Mouse (Mus musculus): ENCODE measurements around the gene Ldb1. TPM values are rescaled to one million over a fixed set of nuclear protein-coding genes. Genes with fewer than 3 reads are reported as not detected.

Ldb1 gene
- polyA plus RNA-seq, 1 experiment = 772 TPM

DNA sequence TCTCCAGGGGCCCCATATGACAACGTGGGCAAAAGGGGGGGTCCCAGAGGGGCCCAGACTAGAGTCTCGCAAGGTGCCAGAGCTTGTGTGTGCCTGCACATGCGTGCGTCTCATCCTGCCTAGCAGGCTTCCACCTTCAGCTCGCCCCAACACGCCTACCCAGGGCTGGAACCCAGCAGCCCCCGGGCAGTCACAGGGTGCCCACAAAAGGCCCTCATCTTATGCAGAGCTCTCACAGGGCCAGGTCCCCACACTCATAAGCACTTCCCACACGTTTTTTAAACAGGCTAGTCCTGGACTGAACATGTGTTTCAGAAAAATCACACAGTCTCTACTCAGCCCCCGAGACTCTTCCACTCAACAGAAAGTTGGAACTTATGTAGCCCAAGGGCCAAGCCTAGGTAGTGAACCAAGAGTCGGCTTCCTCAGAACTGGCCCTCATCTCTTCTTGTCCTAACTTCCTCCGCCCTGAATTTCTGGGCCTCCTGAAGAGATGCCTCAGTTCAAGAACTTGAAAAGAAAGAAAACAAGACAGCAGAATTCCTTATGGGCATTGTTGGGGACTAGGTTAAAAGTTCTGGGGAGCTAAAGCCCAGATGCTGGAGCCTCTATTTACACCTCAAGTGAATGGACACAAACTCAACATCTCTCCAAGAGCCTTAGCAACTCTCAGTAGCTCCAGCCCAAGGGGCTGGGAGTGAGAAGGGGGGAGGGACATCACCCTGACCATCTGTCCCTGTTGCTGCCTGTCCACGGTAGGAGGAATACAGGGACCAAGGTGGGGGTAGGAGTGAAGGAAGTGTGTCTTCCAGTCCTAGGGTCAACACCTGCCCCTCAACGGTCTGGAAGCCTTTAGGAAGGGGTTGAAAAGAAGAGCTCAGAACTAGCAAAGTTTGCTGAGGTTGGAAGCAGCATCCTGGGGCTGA is 6.8 kb downstream of the Ldb1 start:
- Histone ChIP-seq H3K27me3 (ENCODE audit: control insufficient read depth, insufficient read depth, low read length) (no peaks in the 10 kb centered on the region; the same call in 1 of the 2 replicates), H3K36me3 (ENCODE audit: control insufficient read depth, insufficient read depth, low read length) (peaks cover 32% of the 10 kb centered on the region), H3K4me1 (replicated peaks; ENCODE audit: control insufficient read depth, insufficient read depth, low read length) (peaks cover 43% of the 10 kb centered on the region), H3K4me3 (ENCODE audit: control insufficient read depth, insufficient read depth, low read length) (peak overlapping the region; percentile 99), H3K27ac (ENCODE audit: control insufficient read depth, insufficient read depth, low read length) (peak overlapping the region; percentile 71)
- TF ChIP-seq CTCF (IDR thresholded peaks at IDR 0.05; ENCODE audit: borderline replicate concordance, control insufficient read depth, extremely low read depth, insufficient read depth, low read length, poor library complexity) = no peak
- TF ChIP-seq POLR2A (IDR thresholded peaks at IDR 0.05; ENCODE audit: control insufficient read depth, extremely low read depth, insufficient read depth, low read length, poor library complexity) = no peak
- WGBS = under 1% methylated on average over 13 of the region's 13 CpGs
- DNase-seq = peak; percentile 64

DNA sequence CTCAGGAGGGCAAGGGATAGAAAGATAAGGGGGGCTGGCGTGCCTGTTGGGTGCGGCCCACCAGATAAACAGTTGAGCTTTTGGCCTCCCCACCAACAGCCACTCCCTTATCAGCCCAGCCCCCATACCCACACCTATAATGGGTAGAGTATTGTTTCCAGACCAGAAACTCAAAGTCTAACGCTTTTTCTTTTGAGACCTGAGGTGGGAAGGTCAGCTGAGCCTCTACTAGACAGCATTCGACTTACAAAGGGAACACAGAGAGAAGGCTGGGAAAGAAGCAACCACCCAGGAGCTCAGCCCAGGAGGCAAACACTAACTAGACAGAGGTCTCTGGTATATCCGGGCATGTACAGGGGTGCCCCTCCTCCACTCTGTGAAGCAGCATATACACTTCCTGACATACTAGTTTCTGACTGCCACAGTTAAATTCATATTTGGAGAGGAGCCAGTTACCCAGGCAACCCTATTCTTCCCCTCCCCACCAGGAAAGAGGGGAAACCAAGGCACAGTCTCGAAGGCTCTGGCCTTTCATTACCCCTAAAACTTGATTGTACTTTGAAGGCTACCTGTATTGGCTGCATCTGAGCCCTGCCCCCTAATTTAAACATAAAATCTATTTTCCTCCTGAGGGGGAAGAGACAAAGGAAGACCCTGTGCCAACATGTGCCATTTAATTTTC is 7.6 kb downstream of the Ldb1 start:
- peak overlapping the region; percentile 71 for H3K27ac ChIP-seq (ENCODE audit: control insufficient read depth, insufficient read depth, low read length)
- peak overlapping the region; percentile 99 for H3K4me3 ChIP-seq (ENCODE audit: control insufficient read depth, insufficient read depth, low read length)
- no peaks in the 10 kb centered on the region; the same call in 1 of the 2 replicates for H3K27me3 ChIP-seq (ENCODE audit: control insufficient read depth, insufficient read depth, low read length)
- TF ChIP-seq CTCF (IDR thresholded peaks at IDR 0.05; ENCODE audit: borderline replicate concordance, control insufficient read depth, extremely low read depth, insufficient read depth, low read length, poor library complexity) = no peak
- no peak for TF ChIP-seq POLR2A (IDR thresholded peaks at IDR 0.05; ENCODE audit: control insufficient read depth, extremely low read depth, insufficient read depth, low read length, poor library complexity)
- peaks cover 40% of the 10 kb centered on the region for H3K36me3 ChIP-seq (ENCODE audit: control insufficient read depth, insufficient read depth, low read length)
- H3K4me1 ChIP-seq (replicated peaks; ENCODE audit: control insufficient read depth, insufficient read depth, low read length) = peaks cover 36% of the 10 kb centered on the region
- DNase-seq = peak; percentile 76
- WGBS = 35% methylated on average over 6 of the region's 6 CpGs

DNA sequence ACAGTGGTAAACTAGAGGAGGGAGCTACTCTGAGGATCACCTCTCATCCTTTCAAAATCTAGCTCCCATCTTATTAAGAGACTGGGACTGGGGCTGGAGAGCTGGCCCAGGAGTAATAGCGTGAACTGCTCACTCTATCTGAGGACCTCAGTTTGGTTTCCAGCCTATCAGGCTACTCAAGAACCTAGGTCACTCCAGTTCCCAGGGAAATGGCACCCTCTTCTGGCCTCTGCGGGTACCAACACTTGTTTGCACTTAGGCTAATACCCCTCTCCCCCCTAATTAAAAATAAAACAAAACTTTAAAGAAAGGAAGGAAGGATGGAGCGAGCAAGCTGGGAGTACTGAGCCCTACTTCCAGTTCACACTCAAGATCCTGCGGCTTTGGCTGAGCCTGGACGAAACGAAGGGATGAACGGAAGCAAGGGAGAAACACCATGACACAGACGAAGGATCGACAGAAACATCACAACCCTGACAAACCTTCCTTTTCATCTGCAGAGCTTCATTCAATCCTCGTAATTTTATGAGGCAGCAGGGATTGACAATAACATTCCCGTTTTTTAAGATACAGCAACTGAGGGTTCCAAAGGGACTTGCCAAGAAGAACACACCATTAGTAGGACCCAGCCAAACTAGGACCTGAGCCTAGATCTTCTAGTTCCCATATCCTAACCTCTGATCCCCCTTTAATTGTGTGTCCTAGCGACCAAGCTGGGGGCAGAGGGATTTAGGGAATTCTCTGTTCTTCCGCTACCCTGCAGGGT is 8.4 kb downstream of the Ldb1 start:
- DNase-seq = peak; percentile 45
- TF ChIP-seq CTCF (IDR thresholded peaks at IDR 0.05; ENCODE audit: borderline replicate concordance, control insufficient read depth, extremely low read depth, insufficient read depth, low read length, poor library complexity) (no peak), POLR2A (IDR thresholded peaks at IDR 0.05; ENCODE audit: control insufficient read depth, extremely low read depth, insufficient read depth, low read length, poor library complexity) (no peak)
- H3K27me3 ChIP-seq (ENCODE audit: control insufficient read depth, insufficient read depth, low read length) = no peaks in the 10 kb centered on the region; the same call in 1 of the 2 replicates
- WGBS = 92% methylated on average over 13 of the region's 13 CpGs
- peaks cover 30% of the 10 kb centered on the region for H3K4me1 ChIP-seq (replicated peaks; ENCODE audit: control insufficient read depth, insufficient read depth, low read length)
- H3K27ac ChIP-seq (ENCODE audit: control insufficient read depth, insufficient read depth, low read length) = peak overlapping the region; percentile 44; the same call in 1 of the 2 replicates
- peaks cover 44% of the 10 kb centered on the region for H3K36me3 ChIP-seq (ENCODE audit: control insufficient read depth, insufficient read depth, low read length)
- H3K4me3 ChIP-seq (ENCODE audit: control insufficient read depth, insufficient read depth, low read length) = peak overlapping the region; percentile 17; the same call in 1 of the 2 replicates

DNA sequence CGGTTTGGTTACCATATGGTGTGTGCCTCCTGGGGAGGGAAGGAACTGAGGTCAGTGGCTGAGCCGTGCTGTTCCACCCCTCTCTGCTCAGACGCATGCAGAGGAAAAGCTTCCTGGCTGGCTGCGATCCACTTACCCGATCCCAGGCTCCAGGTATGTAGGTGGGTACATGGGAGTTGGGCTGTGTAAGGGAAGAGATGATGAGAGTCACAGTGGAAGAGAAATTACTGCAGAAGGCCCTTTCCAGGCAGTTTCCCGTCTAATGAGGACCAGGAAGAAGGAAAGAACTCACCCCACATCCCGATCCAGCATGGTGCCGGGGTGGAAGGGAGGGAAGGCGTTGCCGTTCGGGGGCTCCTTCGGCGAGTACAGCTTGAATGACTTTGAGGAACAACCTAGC is 9.0 kb downstream of the Ldb1 start:
- Histone ChIP-seq H3K4me3 (ENCODE audit: control insufficient read depth, insufficient read depth, low read length) (no peak overlapping the region), H3K27ac (ENCODE audit: control insufficient read depth, insufficient read depth, low read length) (no peak overlapping the region), H3K4me1 (replicated peaks; ENCODE audit: control insufficient read depth, insufficient read depth, low read length) (peaks cover 23% of the 10 kb centered on the region), H3K27me3 (ENCODE audit: control insufficient read depth, insufficient read depth, low read length) (no peaks in the 10 kb centered on the region; the same call in 1 of the 2 replicates), H3K36me3 (ENCODE audit: control insufficient read depth, insufficient read depth, low read length) (peaks cover 44% of the 10 kb centered on the region)
- WGBS = 94% methylated on average over 13 of the region's 13 CpGs
- DNase-seq = no peak
- TF ChIP-seq CTCF (IDR thresholded peaks at IDR 0.05; ENCODE audit: borderline replicate concordance, control insufficient read depth, extremely low read depth, insufficient read depth, low read length, poor library complexity) = no peak
- TF ChIP-seq POLR2A (IDR thresholded peaks at IDR 0.05; ENCODE audit: control insufficient read depth, extremely low read depth, insufficient read depth, low read length, poor library complexity) = no peak

DNA sequence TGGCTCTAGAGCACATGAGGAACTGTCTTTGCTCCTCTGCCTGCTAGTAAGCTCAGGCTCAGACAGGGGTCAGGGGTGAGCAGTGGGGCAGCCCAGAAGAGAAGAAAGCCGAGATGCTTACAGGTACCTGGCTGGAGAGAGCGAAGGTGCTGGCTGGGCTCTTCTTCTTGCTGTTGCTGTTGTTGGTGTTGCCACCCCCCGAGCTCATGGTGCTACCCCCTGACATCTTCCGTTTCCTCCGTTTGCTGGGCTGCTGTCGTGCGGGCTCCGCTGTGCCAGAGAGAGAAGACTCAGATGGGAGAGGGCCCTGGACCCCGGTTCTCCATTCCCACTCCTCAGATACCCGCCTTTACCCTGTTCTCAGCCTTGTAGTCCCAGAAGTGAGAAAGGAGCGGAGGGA is 11.1 kb downstream of the Ldb1 start:
- no peak for DNase-seq
- Histone ChIP-seq H3K4me1 (replicated peaks; ENCODE audit: control insufficient read depth, insufficient read depth, low read length) (peaks cover 17% of the 10 kb centered on the region), H3K27me3 (ENCODE audit: control insufficient read depth, insufficient read depth, low read length) (no peaks in the 10 kb centered on the region; the same call in 1 of the 2 replicates), H3K4me3 (ENCODE audit: control insufficient read depth, insufficient read depth, low read length) (no peak overlapping the region), H3K27ac (ENCODE audit: control insufficient read depth, insufficient read depth, low read length) (no peak overlapping the region), H3K36me3 (ENCODE audit: control insufficient read depth, insufficient read depth, low read length) (peaks cover 44% of the 10 kb centered on the region)
- WGBS = 98% methylated on average over 11 of the region's 11 CpGs
- no peak for TF ChIP-seq CTCF (IDR thresholded peaks at IDR 0.05; ENCODE audit: borderline replicate concordance, control insufficient read depth, extremely low read depth, insufficient read depth, low read length, poor library complexity)
- TF ChIP-seq POLR2A (IDR thresholded peaks at IDR 0.05; ENCODE audit: control insufficient read depth, extremely low read depth, insufficient read depth, low read length, poor library complexity) = no peak

Data from thymus, adult 2 months (tissue).